Mouse (Mus musculus) testis, adult 2 months (tissue): ENCODE results near the gene Dffa. TPM values are rescaled to one million over a fixed set of nuclear protein-coding genes. Genes with fewer than 3 reads are reported as not detected.

ENCODE experiments used
- H3K27ac ChIP-seq: fragments of 200-500 bp; 2 replicates; pipeline ENCODE4 v1.5.1; 2012; ENCODE audit warnings: low read depth, low read length; ENCODE audit not compliant: control insufficient read depth, insufficient read depth
- H3K27me3 ChIP-seq: fragments of 200-500 bp; 2 replicates; pipeline ENCODE4 v1.6.1; 2012; ENCODE audit warnings: mild to moderate bottlenecking, low read length, moderate library complexity; ENCODE audit not compliant: control insufficient read depth, insufficient read depth
- H3K36me3 ChIP-seq: fragments of 200-500 bp; 2 replicates; pipeline ENCODE4 v1.6.1; 2012; ENCODE audit warnings: mild to moderate bottlenecking, low read length; ENCODE audit not compliant: control insufficient read depth, insufficient read depth
- H3K4me1 ChIP-seq: fragments of 200-500 bp; 2 replicates; pipeline ENCODE4 v1.6.1; 2012; ENCODE audit warnings: low read length; ENCODE audit not compliant: control insufficient read depth, insufficient read depth
- H3K4me3 ChIP-seq: fragments of 200-500 bp; 2 replicates; pipeline ENCODE4 v1.5.1; 2012; ENCODE audit warnings: low read depth, mild to moderate bottlenecking, low read length, moderate library complexity, mixed read lengths; ENCODE audit not compliant: control insufficient read depth
- CTCF ChIP-seq: fragments of 200-500 bp; IDR thresholded peaks from 2 replicates; pipeline ENCODE4 v1.5.1; 2012; ENCODE audit warnings: low read depth, mild to moderate bottlenecking, inconsistent platforms, low read length, moderate library complexity; ENCODE audit not compliant: control insufficient read depth, insufficient read depth, insufficient replicate concordance
- POLR2A ChIP-seq: fragments of 200-500 bp; IDR thresholded peaks from 2 replicates; pipeline ENCODE4 v1.6.1; 2012; ENCODE audit warnings: low read depth, mild to moderate bottlenecking, inconsistent platforms, low read length, moderate library complexity; ENCODE audit not compliant: control insufficient read depth
- polyA plus RNA-seq: library from polyadenylated mRNA; depleted of rRNA; stranded (reverse); fragments of >200 nt; gene quantifications from 2 replicates; pipeline ENCODE4 v1.2.3, GENCODE M21; 2012; rRNA removed

Gene Dffa
- 7.4 and 8.2 TPM in 2 replicates for polyA plus RNA-seq

DNA sequence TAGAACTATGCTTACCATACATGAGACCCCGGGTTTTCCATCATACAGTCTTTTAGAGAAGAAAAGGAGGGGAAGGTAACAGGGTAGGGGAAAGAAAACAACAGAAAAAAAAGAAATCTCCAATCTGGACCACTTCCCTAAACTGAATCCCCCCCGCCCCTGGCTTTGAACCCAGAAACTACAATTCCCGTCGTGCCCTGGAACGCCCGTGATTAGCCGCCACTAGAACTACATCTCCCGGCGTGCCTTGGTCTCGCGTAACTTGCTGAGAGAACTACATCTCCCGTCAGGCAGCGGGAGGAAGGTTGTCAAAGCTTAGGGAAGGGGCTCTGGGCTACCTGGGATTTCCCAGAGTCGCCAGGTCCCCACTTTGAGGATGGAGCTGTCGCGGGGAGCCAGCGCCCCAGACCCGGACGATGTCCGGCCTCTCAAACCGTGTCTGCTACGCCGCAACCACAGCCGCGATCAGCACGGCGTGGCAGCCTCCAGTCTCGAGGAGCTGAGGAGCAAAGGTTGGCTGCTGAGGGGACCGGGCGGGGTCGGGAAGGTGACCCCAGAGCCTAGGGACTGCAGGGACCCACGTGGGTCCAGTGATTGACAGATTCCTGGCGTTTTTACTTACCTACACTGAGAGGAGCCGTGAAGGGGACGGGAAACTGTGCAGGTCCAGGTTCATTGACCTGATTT is at the start of gene Dffa:
Gene Dffa (plus strand): TSS at position 272 of the 687 bp plus-strand sequence.
- Histone ChIP-seq H3K4me3 (peak within 1 kb of the TSS; percentile 85), H3K36me3 (peaks cover 1% of the 10 kb centered on the region; the same call in 1 of the 2 replicates), H3K27me3 (no peaks in the 10 kb centered on the region), H3K4me1 (peaks cover 5% of the 10 kb centered on the region; the same call in 1 of the 2 replicates), H3K27ac (no peak within 1 kb of the TSS)
- TF ChIP-seq CTCF (no peak), POLR2A (peak; percentile 54; the same call in 1 of the 2 replicates)

- H3K27me3 ChIP-seq: no peaks in the 10 kb centered on the region
- TF ChIP-seq POLR2A (no peak), CTCF (no peak)
- H3K36me3 ChIP-seq: no peaks in the 10 kb centered on the region
- H3K4me3 ChIP-seq: no peak overlapping the region
- H3K27ac ChIP-seq: no peak overlapping the region
- no peaks in the 10 kb centered on the region; the same call in 1 of the 2 replicates for H3K4me1 ChIP-seq
These were observed 48.1 kb upstream of the Dffa start for GRCm38 (mm10) chr4:149055847-149056246.

DNA sequence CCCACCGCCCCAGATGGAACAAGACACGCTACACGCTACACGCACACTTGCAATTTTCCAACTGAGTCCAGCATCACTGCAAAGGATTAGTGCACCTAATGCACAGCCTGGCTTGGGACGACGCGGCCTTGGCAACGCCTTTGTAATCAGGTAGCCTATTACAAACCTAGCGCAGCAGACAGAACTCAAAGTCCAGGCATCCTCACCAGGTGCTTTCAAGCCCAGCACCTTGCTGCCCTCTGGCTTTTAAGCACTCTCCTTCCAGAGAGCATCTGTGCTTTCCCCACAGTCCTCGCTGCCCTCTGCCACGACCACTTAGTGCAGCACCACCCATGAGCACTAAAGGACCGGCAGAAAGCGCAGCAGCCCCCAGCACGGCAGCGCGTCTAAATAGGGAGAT is 47.0 kb upstream of the Dffa start:
- H3K36me3 ChIP-seq: no peaks in the 10 kb centered on the region
- no peaks in the 10 kb centered on the region for H3K27me3 ChIP-seq
- H3K4me1 ChIP-seq: no peaks in the 10 kb centered on the region; the same call in 1 of the 2 replicates
- H3K27ac ChIP-seq: no peak overlapping the region
- H3K4me3 ChIP-seq: no peak overlapping the region
- no peak for TF ChIP-seq POLR2A
- no peak for TF ChIP-seq CTCF

GRCm38 (mm10) chr4:149057470-149057869 is 46.5 kb upstream of the Dffa start:
- Histone ChIP-seq H3K4me3 (no peak overlapping the region), H3K27me3 (no peaks in the 10 kb centered on the region), H3K27ac (no peak overlapping the region), H3K4me1 (no peaks in the 10 kb centered on the region; the same call in 1 of the 2 replicates), H3K36me3 (no peaks in the 10 kb centered on the region)
- TF ChIP-seq POLR2A (no peak), CTCF (no peak)

DNA sequence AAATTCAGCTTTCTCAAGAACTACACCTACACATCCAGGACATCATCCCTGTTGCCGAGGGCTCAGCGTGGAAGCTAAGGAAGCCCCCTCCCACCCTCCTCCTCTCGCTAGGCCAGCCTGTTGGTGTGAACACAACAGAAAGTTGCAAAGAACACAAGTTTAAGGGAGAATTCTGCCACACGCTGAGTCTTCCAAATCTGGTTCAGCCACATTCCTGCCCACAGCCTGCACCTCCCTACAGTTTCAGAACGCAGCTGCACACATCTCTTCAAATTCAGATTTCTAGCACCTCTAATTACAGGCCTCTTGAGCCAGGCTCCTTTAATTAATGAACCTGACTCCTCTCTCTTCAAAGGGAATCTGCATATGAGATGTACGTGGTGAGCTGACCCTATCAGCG is 45.6 kb upstream of the Dffa start:
- Histone ChIP-seq H3K4me3 (no peak overlapping the region), H3K36me3 (no peaks in the 10 kb centered on the region), H3K4me1 (no peaks in the 10 kb centered on the region; the same call in 1 of the 2 replicates), H3K27ac (no peak overlapping the region), H3K27me3 (no peaks in the 10 kb centered on the region)
- TF ChIP-seq POLR2A: no peak
- TF ChIP-seq CTCF: no peak

GRCm38 (mm10) chr4:149059713-149060112 is 44.2 kb upstream of the Dffa start:
- H3K4me1 ChIP-seq: no peaks in the 10 kb centered on the region; the same call in 1 of the 2 replicates
- no peak overlapping the region for H3K27ac ChIP-seq
- H3K4me3 ChIP-seq: no peak overlapping the region
- no peaks in the 10 kb centered on the region for H3K36me3 ChIP-seq
- no peaks in the 10 kb centered on the region for H3K27me3 ChIP-seq
- TF ChIP-seq CTCF: no peak

GRCm38 (mm10) chr4:149060621-149061431 is 43.1 kb upstream of the Dffa start:
- TF ChIP-seq POLR2A (no peak), CTCF (no peak)
- Histone ChIP-seq H3K4me1 (no peaks in the 10 kb centered on the region), H3K36me3 (no peaks in the 10 kb centered on the region), H3K27me3 (no peaks in the 10 kb centered on the region), H3K27ac (no peak overlapping the region), H3K4me3 (no peak overlapping the region)
